Mouse (Mus musculus): ENCODE measurements around the gene Etv6. TPM values are rescaled to one million over a fixed set of nuclear protein-coding genes. Genes with fewer than 3 reads are reported as not detected.

Gene Etv6
- total RNA-seq, 1 experiment from 2014 or later: 22.7 TPM

GRCm38 (mm10) chr6:134127996-134128395, 92.5 kb downstream of the Etv6 start:
- ATAC-seq (ENCODE audit: extremely low read depth, insufficient number of reproducible peaks, low FRiP score, poor library complexity, severe bottlenecking): no peak

- no peak for ATAC-seq (ENCODE audit: extremely low read depth, insufficient number of reproducible peaks, low FRiP score, poor library complexity, severe bottlenecking)
Measured at GRCm38 (mm10) chr6:134128594-134128993, 93.1 kb downstream of the Etv6 start.

GRCm38 (mm10) chr6:134129848-134130247, 94.3 kb downstream of the Etv6 start:
- no peak for ATAC-seq (ENCODE audit: extremely low read depth, insufficient number of reproducible peaks, low FRiP score, poor library complexity, severe bottlenecking)

GRCm38 (mm10) chr6:134130816-134131215, 95.3 kb downstream of the Etv6 start:
- ATAC-seq (ENCODE audit: extremely low read depth, insufficient number of reproducible peaks, low FRiP score, poor library complexity, severe bottlenecking): peak; percentile 40; the same call in 1 of the 2 replicates

- no peak for ATAC-seq (ENCODE audit: extremely low read depth, insufficient number of reproducible peaks, low FRiP score, poor library complexity, severe bottlenecking)
Measured at GRCm38 (mm10) chr6:134131601-134132000, 96.1 kb downstream of the Etv6 start.

GRCm38 (mm10) chr6:134133756-134134155, 98.3 kb downstream of the Etv6 start:
- ATAC-seq (ENCODE audit: extremely low read depth, insufficient number of reproducible peaks, low FRiP score, poor library complexity, severe bottlenecking): peak; percentile 70

GRCm38 (mm10) chr6:134134821-134135323, 99.4 kb downstream of the Etv6 start:
- ATAC-seq (ENCODE audit: extremely low read depth, insufficient number of reproducible peaks, low FRiP score, poor library complexity, severe bottlenecking): no peak

- ATAC-seq (ENCODE audit: extremely low read depth, insufficient number of reproducible peaks, low FRiP score, poor library complexity, severe bottlenecking): no peak
Measured at GRCm38 (mm10) chr6:134136315-134136714, 100.8 kb downstream of the Etv6 start.

- no peak for ATAC-seq (ENCODE audit: extremely low read depth, insufficient number of reproducible peaks, low FRiP score, poor library complexity, severe bottlenecking)
Measured at GRCm38 (mm10) chr6:134139359-134139758, 103.9 kb downstream of the Etv6 start.

- ATAC-seq (ENCODE audit: extremely low read depth, insufficient number of reproducible peaks, low FRiP score, poor library complexity, severe bottlenecking): no peak
Measured at GRCm38 (mm10) chr6:134140718-134141615, 105.5 kb downstream of the Etv6 start.

- no peak for ATAC-seq (ENCODE audit: extremely low read depth, insufficient number of reproducible peaks, low FRiP score, poor library complexity, severe bottlenecking)
Measured at GRCm38 (mm10) chr6:134141616-134142165, 106.2 kb downstream of the Etv6 start.

GRCm38 (mm10) chr6:134142700-134143099, 107.2 kb downstream of the Etv6 start:
- ATAC-seq (ENCODE audit: extremely low read depth, insufficient number of reproducible peaks, low FRiP score, poor library complexity, severe bottlenecking): no peak

GRCm38 (mm10) chr6:134143649-134144097, 108.2 kb downstream of the Etv6 start:
- no peak for ATAC-seq (ENCODE audit: extremely low read depth, insufficient number of reproducible peaks, low FRiP score, poor library complexity, severe bottlenecking)

GRCm38 (mm10) chr6:134144231-134145130, 109.0 kb downstream of the Etv6 start:
- ATAC-seq (ENCODE audit: extremely low read depth, insufficient number of reproducible peaks, low FRiP score, poor library complexity, severe bottlenecking): no peak

- ATAC-seq (ENCODE audit: extremely low read depth, insufficient number of reproducible peaks, low FRiP score, poor library complexity, severe bottlenecking): no peak
Measured at GRCm38 (mm10) chr6:134147596-134148442, 112.3 kb downstream of the Etv6 start.

- ATAC-seq (ENCODE audit: extremely low read depth, insufficient number of reproducible peaks, low FRiP score, poor library complexity, severe bottlenecking): no peak
Measured at GRCm38 (mm10) chr6:134148443-134148942, 113.0 kb downstream of the Etv6 start.

- no peak for ATAC-seq (ENCODE audit: extremely low read depth, insufficient number of reproducible peaks, low FRiP score, poor library complexity, severe bottlenecking)
Measured at GRCm38 (mm10) chr6:134149606-134150005, 114.1 kb downstream of the Etv6 start.

- no peak for ATAC-seq (ENCODE audit: extremely low read depth, insufficient number of reproducible peaks, low FRiP score, poor library complexity, severe bottlenecking)
Measured at GRCm38 (mm10) chr6:134151022-134151680, 115.7 kb downstream of the Etv6 start.
